10 mouse cellular contexts compared by ENCODE assay signal in the genomic region with DNA sequence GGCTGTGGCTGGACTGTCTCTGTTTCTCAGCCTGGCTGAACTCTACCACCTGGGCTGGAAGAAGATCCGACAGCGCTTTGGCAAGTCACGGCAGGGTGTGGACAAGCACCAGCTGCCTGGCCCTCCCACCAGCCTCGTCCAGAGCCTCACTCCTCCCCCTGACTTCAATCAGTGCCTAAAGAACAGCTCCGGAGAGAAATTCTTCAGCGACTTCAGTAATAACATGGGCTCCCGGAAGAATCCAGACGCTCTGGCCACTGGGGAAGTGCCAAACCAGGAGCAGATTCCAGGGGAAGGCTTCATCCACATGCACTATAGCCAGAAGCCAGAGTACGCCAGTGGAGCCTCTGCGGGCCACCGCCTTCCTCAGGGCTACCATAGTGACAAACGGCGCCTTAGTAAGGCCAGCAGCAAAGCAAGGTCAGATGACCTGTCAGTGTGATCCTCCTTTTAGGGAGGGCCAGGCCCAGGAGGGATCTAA.
DNase-seq lines count a peak whose midpoint lies in the region; ATAC-seq and TF ChIP-seq lines count a peak whose summit lies in the region.
"Had no signal": no experiment of that assay in that cellular context is flagged by ENCODE, and none has a peak within 500 bp of the region (broad histone marks: within the 10 kb centered on the region; RNA-seq: fewer than 3 reads in every experiment).

No protein-coding gene starts in this region.

- no peak for DNase-seq in forebrain, embryonic 10.5 days (ENCODE audit: extremely low spot score, low spot score)
- peak; percentile 12 for DNase-seq in liver
- no peak for DNase-seq in liver, postnatal 0 days
- DNase-seq in heart, postnatal 10 days: peak; percentile 23 to 50
- no peak for DNase-seq in thymus, postnatal 10 days (ENCODE audit: low spot score in 2 of 2)
- DNase-seq in layer of hippocampus, postnatal 14 days (ENCODE audit: low spot score in 2 of 2): no peak
- DNase-seq: thymus, postnatal 4 days had no signal

- intact Hi-C loops in heart, postnatal 10 days (cut with DNase I): no loop called here

- peak overlapping the region; percentile 44; the same call in 1 of the 2 replicates for H3K27ac ChIP-seq in forebrain, embryonic 10.5 days
- no peak overlapping the region for H3K27ac ChIP-seq in forebrain, embryonic 16.5 days (ENCODE audit: low read length)
- no peak overlapping the region for H3K27ac ChIP-seq in liver, postnatal 0 days (ENCODE audit: low read depth)

- H3K4me3 ChIP-seq in forebrain, embryonic 10.5 days: no peak overlapping the region
- no peak overlapping the region for H3K4me3 ChIP-seq in forebrain, embryonic 16.5 days (replicated peaks; ENCODE audit: low read length)
- H3K4me3 ChIP-seq in liver, postnatal 0 days (ENCODE audit: low read depth, low read length): no peak overlapping the region
- H3K4me3 ChIP-seq in myocyte: no peak overlapping the region

- no peaks in the 10 kb centered on the region for H3K36me3 ChIP-seq in forebrain, embryonic 10.5 days (replicated peaks)
- no peaks in the 10 kb centered on the region for H3K36me3 ChIP-seq in forebrain, embryonic 16.5 days (ENCODE audit: control insufficient read depth, insufficient read depth)
- H3K36me3 ChIP-seq in liver, postnatal 0 days (replicated peaks; ENCODE audit: insufficient read depth, low read length): no peaks in the 10 kb centered on the region
- H3K36me3 ChIP-seq in myocyte (ENCODE audit: control insufficient read depth, insufficient read depth): no peaks in the 10 kb centered on the region

- peaks cover 21% of the 10 kb centered on the region for H3K4me1 ChIP-seq in forebrain, embryonic 10.5 days
- H3K4me1 ChIP-seq in forebrain, embryonic 16.5 days (replicated peaks; ENCODE audit: control insufficient read depth, insufficient read depth, low read length): peaks cover 8% of the 10 kb centered on the region
- no peaks in the 10 kb centered on the region for H3K4me1 ChIP-seq in liver, postnatal 0 days (ENCODE audit: insufficient read depth)

- ATAC-seq in forebrain, embryonic 16.5 days: no peak
- ATAC-seq in liver, postnatal 0 days: no peak
- ATAC-seq: activated CD4-positive, CD25-positive, alpha-beta regulatory T cell, adult 4 months had no signal

- no peaks in the 10 kb centered on the region for H3K27me3 ChIP-seq in forebrain, embryonic 10.5 days (ENCODE audit: poor library complexity, severe bottlenecking)
- no peaks in the 10 kb centered on the region for H3K27me3 ChIP-seq in forebrain, embryonic 16.5 days (replicated peaks; ENCODE audit: control insufficient read depth, insufficient read depth, low read length)
- H3K27me3 ChIP-seq in liver, postnatal 0 days (ENCODE audit: insufficient read depth, low read length): no peaks in the 10 kb centered on the region
- no peaks in the 10 kb centered on the region for H3K27me3 ChIP-seq in myocyte (ENCODE audit: control insufficient read depth, insufficient read depth, insufficient read length)

- no peak for TF ChIP-seq EP300 in liver, postnatal 0 days (IDR thresholded peaks at IDR 0.05; ENCODE audit: low read depth)

- no peaks in the 10 kb centered on the region for H3K9me3 ChIP-seq in forebrain, embryonic 10.5 days
- H3K9me3 ChIP-seq in forebrain, embryonic 16.5 days (ENCODE audit: control insufficient read depth, low read length): no peaks in the 10 kb centered on the region
- H3K9me3 ChIP-seq in liver, postnatal 0 days (ENCODE audit: low read length): peaks cover 2% of the 10 kb centered on the region; the same call in 1 of the 2 replicates

- no peak overlapping the region for H3ac ChIP-seq in myocyte (ENCODE audit: control insufficient read depth, insufficient read length)

- no peak overlapping the region for H3K9ac ChIP-seq in forebrain, embryonic 16.5 days (replicated peaks; ENCODE audit: low read depth, low read length)
- no peak overlapping the region for H3K9ac ChIP-seq in liver, postnatal 0 days (replicated peaks)

- no peak overlapping the region for H3K4me2 ChIP-seq in forebrain, embryonic 16.5 days (ENCODE audit: low read length)
- H3K4me2 ChIP-seq in liver, postnatal 0 days (ENCODE audit: low read depth, low read length): no peak overlapping the region
- peak overlapping the region; percentile 44 for H3K4me2 ChIP-seq in myocyte (ENCODE audit: low read depth)

- WGBS in forebrain, embryonic 10.5 days: 65% methylated on average over 13 of the region's 13 CpGs
- 68% methylated on average over 13 of the region's 13 CpGs for WGBS in forebrain, embryonic 16.5 days
- WGBS in liver, postnatal 0 days (ENCODE audit: insufficient replicate concordance): 67% methylated on average over 13 of the region's 13 CpGs

- no peak for TF ChIP-seq POLR2A in myocyte (IDR thresholded peaks at IDR 0.05; ENCODE audit: insufficient read length, low read depth)

- no peak for TF ChIP-seq CTCF in liver, postnatal 0 days (IDR thresholded peaks at IDR 0.05; ENCODE audit: low read depth)

- no peaks in the 10 kb centered on the region for H3K79me2 ChIP-seq in myocyte (ENCODE audit: control insufficient read depth, insufficient read depth)

TF ChIP-seq in myocyte, 11 proteins besides CTCF, POLR2A, EP300 and RAD21:
- TF ChIP-seq SRF (IDR thresholded peaks at IDR 0.05; ENCODE audit: control insufficient read depth, insufficient read length, low read depth): no peak
- TF ChIP-seq MYOD1 (IDR thresholded peaks at IDR 0.05; ENCODE audit: control insufficient read depth in 1 of 3, insufficient read length in 2 of 3, low read depth in 2 of 3): peak in 1 of 3 experiments; percentile 80
- no peak for TF ChIP-seq CEBPB (IDR thresholded peaks at IDR 0.05; ENCODE audit: insufficient read depth, poor library complexity, severe bottlenecking)
- TF ChIP-seq TCF3 (IDR thresholded peaks at IDR 0.05; ENCODE audit: insufficient read length, low read depth): no peak
- no peak for TF ChIP-seq E2F4 (IDR thresholded peaks at IDR 0.05; ENCODE audit: insufficient read depth)
- no peak for TF ChIP-seq POLR2AphosphoS2 (IDR thresholded peaks at IDR 0.05; ENCODE audit: insufficient read length, low read depth)
- TF ChIP-seq TCF12 (IDR thresholded peaks at IDR 0.05; ENCODE audit: insufficient read depth, poor library complexity, severe bottlenecking): no peak
- no peak for TF ChIP-seq REST (IDR thresholded peaks at IDR 0.05; ENCODE audit: insufficient read depth, insufficient read length)
- no peak for TF ChIP-seq MAX (IDR thresholded peaks at IDR 0.05; ENCODE audit: low read depth)
- no peak for TF ChIP-seq USF1 (IDR thresholded peaks at IDR 0.05; ENCODE audit: low read depth)
- TF ChIP-seq MYOG (IDR thresholded peaks at IDR 0.05; ENCODE audit: control insufficient read depth in 1 of 3, insufficient read depth in 1 of 3, insufficient read length in 2 of 3, low read depth in 2 of 3): peak in 1 of 3 experiments; percentile 67

Comparison
In these comparisons a context has a peak if more than half of its experiments do, and no peak if none do; other contexts are left out.
1. DNase-seq: peak in liver (single experiment) and heart, postnatal 10 days (2 of 2); none in forebrain, embryonic 10.5 days (single experiment), liver, postnatal 0 days (single experiment), thymus, postnatal 10 days (0 of 2) and layer of hippocampus, postnatal 14 days (0 of 2).